Mouse (Mus musculus) embryonic fibroblast, embryonic 13.5 days (primary cell): ENCODE measurements at regions not wholly inside any gene's neighbourhood (a gene's known extent, or its start where the extent isn't known, plus 50 kb on each side); places are given as distances from the start of the nearest gene placed in this dataset.

Experiments
- CTCF ChIP-seq: IDR thresholded peaks from 2 replicates; pipeline ENCODE4 v1.5.1; 2011; ENCODE audit warnings: mild to moderate bottlenecking, control low read depth, low read length, moderate library complexity, borderline replicate concordance; ENCODE audit not compliant: insufficient read depth
- POLR2A ChIP-seq: IDR thresholded peaks from 2 replicates; pipeline ENCODE4 v1.6.1; 2011; ENCODE audit warnings: low read depth, mild to moderate bottlenecking, control low read depth, low read length, moderate library complexity

DNA sequence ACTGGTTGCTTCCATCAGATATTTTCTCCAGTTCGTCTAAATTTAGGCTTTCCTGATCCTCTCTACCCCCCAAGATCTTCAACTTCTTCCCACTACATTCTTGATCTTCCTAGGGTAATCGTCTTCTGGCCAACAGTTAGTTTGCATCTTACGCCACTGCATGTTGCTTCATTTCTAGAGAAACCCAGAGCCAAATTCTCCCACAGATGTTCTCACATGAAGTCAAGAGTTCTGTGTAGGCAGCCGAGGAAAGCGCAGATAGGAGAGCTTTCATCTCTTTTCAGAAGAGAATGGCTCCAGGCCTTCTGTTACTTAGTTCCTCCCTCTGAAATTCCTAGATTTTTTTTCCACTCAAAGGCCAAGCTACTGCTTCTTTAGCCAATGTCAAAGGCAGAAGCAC is 179.9 kb downstream of the Fgf10 start:
- TF ChIP-seq CTCF = no peak
- TF ChIP-seq POLR2A = no peak
